Mouse (Mus musculus) kidney, embryonic 16.5 days (tissue): ENCODE results near the gene Cav3. TPM values are rescaled to one million over a fixed set of nuclear protein-coding genes. Genes with fewer than 3 reads are reported as not detected.

Experiments
- ATAC-seq: fragments of 200-750 bp; cut with Nextera tagmentation; 2 replicates; pipeline ENCODE4 v1.8.0; 2017; ENCODE audit warnings: moderate TSS enrichment; ENCODE audit not compliant: low FRiP score, low TSS enrichment
- H3K27ac ChIP-seq: fragments of 300-500 bp; sonication (generic); 2 replicates; pipeline ENCODE4 v1.5.1; 2014; ENCODE audit warnings: low read length
- H3K27me3 ChIP-seq: fragments of 300-500 bp; sonication (generic); 2 replicates; pipeline ENCODE4 v1.6.1; 2014; ENCODE audit warnings: low read length, control low read depth, mixed read lengths; ENCODE audit not compliant: insufficient read depth
- H3K36me3 ChIP-seq: fragments of 300-500 bp; sonication (generic); 2 replicates; pipeline ENCODE4 v1.6.1; 2014; ENCODE audit warnings: low read length, control low read depth, mixed read lengths; ENCODE audit not compliant: insufficient read depth
- H3K4me1 ChIP-seq: fragments of 300-500 bp; sonication (generic); 2 replicates; pipeline ENCODE4 v1.6.1; 2014; ENCODE audit warnings: low read length, control low read depth, mixed read lengths; ENCODE audit not compliant: insufficient read depth
- H3K4me2 ChIP-seq: fragments of 300-500 bp; sonication (generic); replicated peaks from 2 replicates; pipeline ENCODE4 v1.6.1; 2014; ENCODE audit warnings: low read depth, low read length
- H3K4me3 ChIP-seq: fragments of 300-500 bp; sonication (generic); 2 replicates; pipeline ENCODE4 v1.5.1; 2014; ENCODE audit warnings: mild to moderate bottlenecking, low read length
- H3K9ac ChIP-seq: fragments of 300-500 bp; sonication (generic); replicated peaks from 2 replicates; pipeline ENCODE4 v1.6.1; 2014; ENCODE audit warnings: low read length
- H3K9me3 ChIP-seq: fragments of 300-500 bp; sonication (generic); 2 replicates; pipeline ENCODE4 v1.6.1; 2016; ENCODE audit warnings: low read length, control low read depth
- WGBS: fragments of 180-500 bp; shearing (Covaris S2); extraction: QIAGEN DNeasy Blood & Tissue Kit; methylation state at CpG from one replicate; pipeline ENCODE4 v1.1.7; 2014; 5-methylcytosine and 5-hydroxymethylcytosine counted together
- polyA plus RNA-seq: library from polyadenylated mRNA; unstranded; fragments of >200 nt; fragmentation: Nextera tagmentation; extraction: Ambion mirVana; gene quantifications from 2 replicates; pipeline ENCODE4 v1.2.1, GENCODE M21; 2015

Gene Cav3
- 2.3 and 3.2 TPM in 2 replicates for polyA plus RNA-seq

DNA sequence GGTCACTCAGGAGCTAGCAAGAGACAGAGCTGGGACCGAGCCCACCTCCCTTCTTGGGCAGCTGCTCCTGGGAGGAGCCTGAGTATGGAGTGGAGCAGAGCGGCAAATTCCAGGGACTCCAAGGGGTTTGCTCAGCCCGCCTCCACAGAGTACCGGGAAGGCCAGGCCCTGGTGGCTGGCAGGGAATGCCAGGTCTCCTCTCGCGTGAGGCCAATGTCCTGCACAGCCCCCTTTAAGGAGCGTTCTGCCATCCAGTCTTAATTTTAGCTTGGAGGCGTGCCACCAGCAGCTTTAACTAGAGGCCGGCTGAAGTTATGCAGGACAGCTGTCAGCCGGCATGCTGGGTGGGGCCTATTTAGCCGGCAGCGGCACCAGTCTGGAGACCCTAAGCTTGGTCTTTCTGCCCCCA, at the start of gene Cav3:
Gene Cav3, plus strand, starts transcription at position 165 of the 409 bp plus-strand sequence.
- Histone ChIP-seq H3K27ac (no peak within 1 kb of the TSS), H3K4me1 (peaks cover 4% of the 10 kb centered on the region; the same call in 1 of the 2 replicates), H3K9me3 (no peaks in the 10 kb centered on the region), H3K4me2 (no peak within 1 kb of the TSS), H3K4me3 (no peak within 1 kb of the TSS), H3K9ac (no peak within 1 kb of the TSS), H3K36me3 (no peaks in the 10 kb centered on the region), H3K27me3 (no peaks in the 10 kb centered on the region)
- WGBS = 61% methylated on average over 12 of the region's 12 CpGs
- peak; percentile 47 for ATAC-seq

DNA sequence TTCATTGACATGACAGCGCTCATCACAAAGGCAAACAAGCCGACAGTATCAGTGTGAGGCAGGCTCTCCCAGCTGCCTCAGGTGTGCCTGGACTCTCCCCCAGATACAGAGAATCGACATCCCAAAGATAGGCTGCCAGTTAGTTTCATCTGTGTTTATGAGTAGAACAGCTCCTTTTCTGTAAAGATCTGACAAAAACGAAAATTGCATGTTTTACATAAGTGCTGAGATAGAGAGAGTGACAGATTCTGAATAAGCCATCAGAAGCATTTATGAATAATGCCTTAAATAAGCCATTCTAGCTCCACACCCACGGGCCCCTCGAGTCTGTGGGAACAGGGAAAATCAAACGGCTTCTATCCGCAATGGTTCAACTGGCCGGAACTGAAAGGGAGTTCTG, 40.0 kb upstream of the Cav3 start:
- Histone ChIP-seq H3K27me3 (no peaks in the 10 kb centered on the region), H3K4me3 (no peak overlapping the region), H3K36me3 (no peaks in the 10 kb centered on the region), H3K9ac (no peak overlapping the region), H3K27ac (no peak overlapping the region), H3K9me3 (peaks cover 5% of the 10 kb centered on the region), H3K4me1 (no peaks in the 10 kb centered on the region), H3K4me2 (no peak overlapping the region)
- no peak for ATAC-seq
- 72% methylated on average over 9 of the region's 9 CpGs for WGBS

DNA sequence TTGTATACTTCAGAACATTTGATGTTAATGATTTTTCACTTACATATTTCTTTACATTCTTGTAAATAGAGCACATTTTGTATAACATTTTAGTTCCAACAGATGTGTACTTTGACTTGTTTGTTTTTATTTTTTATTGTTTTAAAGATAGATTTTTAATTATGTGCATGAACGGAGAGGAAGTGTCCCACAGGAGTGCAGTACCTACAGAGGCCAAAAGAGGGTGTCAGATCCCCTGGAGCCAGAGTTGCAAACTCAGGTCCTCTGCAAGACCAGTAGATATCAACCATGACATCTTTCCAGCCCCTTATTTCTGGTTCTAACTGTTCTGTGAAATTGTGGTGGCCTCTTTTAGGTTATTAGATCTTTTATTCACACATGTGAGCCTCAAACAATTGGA, 38.4 kb upstream of the Cav3 start:
- Histone ChIP-seq H3K9me3 (peaks cover 5% of the 10 kb centered on the region), H3K27ac (no peak overlapping the region), H3K4me2 (no peak overlapping the region), H3K27me3 (no peaks in the 10 kb centered on the region), H3K4me1 (no peaks in the 10 kb centered on the region), H3K4me3 (no peak overlapping the region), H3K9ac (no peak overlapping the region), H3K36me3 (no peaks in the 10 kb centered on the region)
- no peak for ATAC-seq
- WGBS = 100% methylated on average over 1 of the region's 1 CpGs

DNA sequence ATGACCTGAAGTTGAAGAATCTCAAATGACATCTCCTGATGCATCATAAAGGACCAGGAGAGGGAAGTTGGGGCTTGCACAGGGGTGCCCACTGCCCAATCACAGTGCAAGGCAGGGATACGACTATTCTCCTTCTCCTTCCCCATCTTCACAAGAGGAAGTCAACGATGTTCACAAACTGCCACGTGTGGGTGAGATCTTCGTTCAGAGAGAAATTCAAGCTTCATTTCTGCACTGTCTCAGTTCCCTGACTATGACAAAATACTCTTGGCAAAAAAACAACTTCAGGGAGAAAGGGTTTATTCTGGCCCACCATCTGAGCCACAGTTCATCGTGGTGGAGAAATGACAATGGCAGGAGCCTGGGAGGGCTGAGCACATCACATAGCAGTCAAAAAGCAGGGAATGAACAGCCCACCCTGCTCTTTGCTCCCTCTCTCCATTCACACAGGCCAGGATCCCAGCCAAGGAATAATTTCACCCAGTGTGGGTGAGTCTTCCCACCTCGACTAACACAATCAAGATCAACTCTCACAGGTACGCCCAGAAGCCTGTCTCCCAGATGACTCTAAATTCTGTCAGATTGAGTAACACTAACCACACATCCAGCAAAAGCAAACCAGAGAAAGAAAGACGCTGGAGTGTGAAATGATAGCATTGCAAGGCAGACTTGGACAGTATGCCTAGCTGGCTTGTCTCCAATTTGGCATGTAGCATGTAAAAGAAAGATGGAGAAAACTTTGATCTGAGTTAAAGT, 35.4 kb upstream of the Cav3 start:
- peaks cover 5% of the 10 kb centered on the region for H3K9me3 ChIP-seq
- H3K36me3 ChIP-seq = no peaks in the 10 kb centered on the region
- WGBS = 75% methylated on average over 8 of the region's 8 CpGs
- H3K4me2 ChIP-seq = no peak overlapping the region
- no peak overlapping the region for H3K27ac ChIP-seq
- H3K27me3 ChIP-seq = no peaks in the 10 kb centered on the region
- H3K4me3 ChIP-seq = no peak overlapping the region
- no peak overlapping the region for H3K9ac ChIP-seq
- no peak for ATAC-seq
- no peaks in the 10 kb centered on the region for H3K4me1 ChIP-seq

DNA sequence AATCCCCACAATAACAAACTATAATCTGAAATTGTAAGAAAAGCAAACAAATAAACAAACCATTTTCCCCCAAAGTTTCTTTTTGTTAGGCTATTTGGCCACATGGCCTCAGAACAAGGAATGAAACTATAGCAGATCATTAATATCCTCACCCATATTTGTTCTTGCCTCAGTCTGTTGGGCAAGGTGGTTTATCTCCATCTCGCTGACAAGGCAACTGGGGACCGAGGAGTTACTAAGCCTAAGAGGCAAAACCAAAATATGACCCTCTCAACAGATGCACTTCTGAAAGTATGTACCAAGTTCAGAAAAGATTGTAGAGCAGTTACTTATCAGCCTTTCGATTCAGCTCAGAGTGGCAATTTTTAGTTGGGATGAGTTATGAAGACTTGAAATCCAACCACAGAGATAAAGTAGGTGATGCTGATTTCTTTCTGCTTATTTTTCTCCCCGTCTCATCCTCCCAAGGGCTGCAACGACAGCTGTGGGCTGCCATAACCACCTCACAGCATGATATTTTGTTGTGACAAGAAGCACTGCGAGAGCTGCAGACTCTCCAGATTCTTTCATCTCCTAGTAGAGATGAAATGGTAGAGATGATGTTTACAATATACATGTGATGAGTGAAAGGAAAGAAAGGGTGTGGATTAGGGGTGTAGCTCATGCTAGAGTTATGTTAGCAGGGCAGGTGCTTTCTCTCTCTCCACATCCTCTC, 33.1 kb upstream of the Cav3 start:
- 67% methylated on average over 6 of the region's 6 CpGs for WGBS
- Histone ChIP-seq H3K27me3 (no peaks in the 10 kb centered on the region), H3K4me1 (no peaks in the 10 kb centered on the region), H3K36me3 (no peaks in the 10 kb centered on the region), H3K27ac (no peak overlapping the region), H3K9ac (no peak overlapping the region), H3K4me3 (no peak overlapping the region), H3K9me3 (peaks cover 5% of the 10 kb centered on the region), H3K4me2 (no peak overlapping the region)
- no peak for ATAC-seq

DNA sequence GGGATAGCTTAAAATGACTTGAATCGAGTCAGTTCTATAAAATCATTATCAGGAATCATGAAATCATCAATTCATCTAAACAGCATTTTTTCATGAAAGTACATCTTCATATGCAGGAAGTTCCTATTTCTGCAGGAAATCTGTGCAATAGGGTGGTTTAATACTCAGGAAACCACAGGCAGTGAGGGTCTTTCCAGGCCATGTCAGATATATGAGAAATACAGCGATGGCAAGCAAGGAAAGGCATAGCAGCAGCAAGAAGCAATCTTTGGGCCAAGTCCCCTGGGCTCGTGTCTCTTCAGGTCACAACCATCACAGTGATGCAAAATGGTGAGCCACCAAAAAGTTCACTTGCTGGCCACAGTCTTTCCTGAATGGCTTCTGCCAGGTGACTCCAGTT, 13.6 kb upstream of the Cav3 start:
- Histone ChIP-seq H3K36me3 (no peaks in the 10 kb centered on the region), H3K9ac (no peak overlapping the region), H3K4me1 (no peaks in the 10 kb centered on the region), H3K4me3 (no peak overlapping the region), H3K4me2 (no peak overlapping the region), H3K9me3 (no peaks in the 10 kb centered on the region), H3K27me3 (no peaks in the 10 kb centered on the region), H3K27ac (no peak overlapping the region)
- 90% methylated on average over 3 of the region's 3 CpGs for WGBS
- no peak for ATAC-seq

DNA sequence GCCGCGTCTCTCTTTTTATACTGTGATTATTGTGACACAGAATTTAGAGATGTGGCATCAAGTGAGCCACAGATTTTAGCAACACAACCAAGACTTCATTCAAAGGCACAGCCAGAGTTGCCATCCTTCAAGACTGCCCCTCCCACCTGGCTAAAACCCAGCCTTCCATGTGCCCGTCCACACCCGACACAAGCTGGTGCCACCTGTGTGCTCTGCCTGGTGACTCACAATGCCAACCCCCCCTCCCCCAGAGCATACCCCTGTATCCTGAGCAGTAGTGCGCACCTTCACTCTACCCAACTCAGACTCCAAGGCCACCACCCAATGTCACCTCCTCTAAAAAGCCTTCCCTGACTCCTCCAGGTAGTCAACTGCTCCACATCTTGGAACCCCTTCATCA, 2.2 kb downstream of the Cav3 start:
- peaks cover 4% of the 10 kb centered on the region; the same call in 1 of the 2 replicates for H3K4me1 ChIP-seq
- no peak overlapping the region for H3K27ac ChIP-seq
- WGBS = 87% methylated on average over 5 of the region's 5 CpGs
- ATAC-seq = no peak
- no peaks in the 10 kb centered on the region for H3K36me3 ChIP-seq
- H3K9ac ChIP-seq = no peak overlapping the region
- H3K27me3 ChIP-seq = no peaks in the 10 kb centered on the region
- H3K4me2 ChIP-seq = no peak overlapping the region
- H3K9me3 ChIP-seq = no peaks in the 10 kb centered on the region
- no peak overlapping the region for H3K4me3 ChIP-seq

DNA sequence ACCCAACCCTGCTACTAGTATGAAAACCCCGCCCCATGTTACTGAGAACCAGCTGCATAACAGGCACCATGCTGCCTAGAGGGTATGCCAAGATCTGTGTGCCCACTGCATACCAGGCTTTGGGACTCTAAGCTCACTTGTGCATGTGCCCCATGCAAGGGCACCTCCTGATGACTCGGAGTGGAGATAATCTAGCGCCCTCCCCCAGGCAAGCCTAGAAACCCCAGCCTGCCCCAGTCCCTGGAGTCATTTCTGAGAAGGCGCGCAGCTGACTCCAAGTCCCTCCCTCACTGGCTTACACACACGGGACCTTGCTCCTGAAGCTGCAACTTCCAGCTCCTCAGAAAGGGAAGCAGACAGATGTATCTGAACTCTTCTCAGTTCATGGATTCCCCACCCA, 4.0 kb downstream of the Cav3 start:
- no peak overlapping the region for H3K27ac ChIP-seq
- no peak overlapping the region for H3K9ac ChIP-seq
- no peak overlapping the region for H3K4me2 ChIP-seq
- peaks cover 4% of the 10 kb centered on the region; the same call in 1 of the 2 replicates for H3K4me1 ChIP-seq
- no peak for ATAC-seq
- H3K9me3 ChIP-seq = no peaks in the 10 kb centered on the region
- H3K27me3 ChIP-seq = no peaks in the 10 kb centered on the region
- WGBS = 83% methylated on average over 6 of the region's 6 CpGs
- H3K4me3 ChIP-seq = no peak overlapping the region
- H3K36me3 ChIP-seq = no peaks in the 10 kb centered on the region

DNA sequence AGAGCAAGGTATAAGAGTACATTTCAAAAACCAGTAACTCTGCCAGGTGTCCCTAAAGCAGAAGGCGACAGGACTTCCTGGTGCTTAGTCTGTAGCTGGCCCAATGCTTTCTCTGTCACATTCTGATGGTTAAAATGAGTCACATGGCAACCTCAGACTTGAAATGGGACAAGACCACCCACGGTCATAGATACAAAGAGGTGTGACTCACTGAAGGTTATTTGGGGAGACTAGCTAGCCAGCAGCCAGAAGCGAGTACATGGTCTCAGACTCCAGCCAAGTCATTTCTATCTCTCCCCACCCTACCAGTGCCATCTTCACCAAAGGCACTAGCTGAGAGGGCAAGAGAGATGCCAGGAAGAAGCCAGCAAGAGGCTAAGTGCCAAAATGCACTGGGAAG, 6.1 kb downstream of the Cav3 start:
- 80% methylated on average over 3 of the region's 3 CpGs for WGBS
- Histone ChIP-seq H3K4me2 (no peak overlapping the region), H3K36me3 (no peaks in the 10 kb centered on the region), H3K9ac (no peak overlapping the region), H3K27me3 (no peaks in the 10 kb centered on the region), H3K27ac (peak overlapping the region; percentile 67), H3K4me3 (no peak overlapping the region), H3K4me1 (peaks cover 4% of the 10 kb centered on the region; the same call in 1 of the 2 replicates), H3K9me3 (no peaks in the 10 kb centered on the region)
- ATAC-seq = no peak

DNA sequence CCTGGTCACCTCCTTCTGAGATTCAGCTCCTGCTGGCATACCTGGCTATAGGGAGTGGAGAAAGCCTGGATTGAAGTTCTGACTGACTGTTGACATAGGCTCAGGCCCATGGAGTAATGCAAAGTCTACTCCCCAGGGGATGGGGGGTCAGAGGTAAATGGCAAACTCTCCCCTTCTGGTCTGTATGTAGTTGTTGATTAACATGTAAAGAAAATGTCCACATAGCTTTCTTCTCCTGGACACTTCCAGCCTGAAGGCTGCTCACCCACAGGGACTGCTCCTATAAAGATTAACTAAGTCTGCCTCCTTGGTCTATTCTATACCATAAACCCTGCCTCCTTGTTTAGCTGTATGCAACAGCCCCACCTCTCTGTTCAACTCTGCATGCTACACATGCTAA, 6.7 kb downstream of the Cav3 start:
- Histone ChIP-seq H3K9ac (no peak overlapping the region), H3K27ac (peak overlapping the region; percentile 67)
- peak; percentile 89 for ATAC-seq

More for the DNA sequence above, 6.7 kb downstream of the Cav3 start:
- Histone ChIP-seq H3K36me3 (no peaks in the 10 kb centered on the region), H3K4me1 (peaks cover 4% of the 10 kb centered on the region; the same call in 1 of the 2 replicates), H3K4me3 (no peak overlapping the region), H3K9me3 (no peaks in the 10 kb centered on the region), H3K4me2 (no peak overlapping the region), H3K27me3 (no peaks in the 10 kb centered on the region)
